Mouse (Mus musculus) cortical plate, adult 2 months (tissue): Measurements from ENCODE around the gene Wdr25. TPM values are rescaled to one million over a fixed set of nuclear protein-coding genes. Genes with fewer than 3 reads are reported as not detected.

Experiments
- H3K27ac ChIP-seq: fragments of 200-500 bp; 2 replicates; pipeline ENCODE4 v1.5.1; 2012; ENCODE audit warnings: low read length, control low read depth, inconsistent platforms; ENCODE audit not compliant: insufficient read depth
- H3K4me1 ChIP-seq: fragments of 200-500 bp; 2 replicates; pipeline ENCODE4 v1.6.1; 2011; ENCODE audit warnings: low read length; ENCODE audit not compliant: control insufficient read depth, insufficient read depth
- H3K4me3 ChIP-seq: fragments of 200-500 bp; 2 replicates; pipeline ENCODE4 v1.5.1; 2011; ENCODE audit warnings: mild to moderate bottlenecking, low read length, control low read depth; ENCODE audit not compliant: insufficient read depth
- CTCF ChIP-seq: fragments of 200-500 bp; IDR thresholded peaks from 2 replicates; pipeline ENCODE4 v1.5.1; 2011; ENCODE audit warnings: mild to moderate bottlenecking, control low read depth, low read length; ENCODE audit not compliant: insufficient read depth; ENCODE audit errors: extremely low read depth
- POLR2A ChIP-seq: fragments of 200-500 bp; IDR thresholded peaks from 2 replicates; pipeline ENCODE4 v1.6.1; 2011; ENCODE audit warnings: mild to moderate bottlenecking, low read length, control low read depth; ENCODE audit not compliant: insufficient read depth; ENCODE audit errors: extremely low read depth
- polyA plus RNA-seq: library from polyadenylated mRNA; depleted of rRNA; stranded (reverse); fragments of >200 nt; gene quantifications from 2 replicates; pipeline ENCODE4 v1.2.3, GENCODE M21; 2012

Gene Wdr25
- polyA plus RNA-seq, 1 experiment: 13.6 TPM

DNA sequence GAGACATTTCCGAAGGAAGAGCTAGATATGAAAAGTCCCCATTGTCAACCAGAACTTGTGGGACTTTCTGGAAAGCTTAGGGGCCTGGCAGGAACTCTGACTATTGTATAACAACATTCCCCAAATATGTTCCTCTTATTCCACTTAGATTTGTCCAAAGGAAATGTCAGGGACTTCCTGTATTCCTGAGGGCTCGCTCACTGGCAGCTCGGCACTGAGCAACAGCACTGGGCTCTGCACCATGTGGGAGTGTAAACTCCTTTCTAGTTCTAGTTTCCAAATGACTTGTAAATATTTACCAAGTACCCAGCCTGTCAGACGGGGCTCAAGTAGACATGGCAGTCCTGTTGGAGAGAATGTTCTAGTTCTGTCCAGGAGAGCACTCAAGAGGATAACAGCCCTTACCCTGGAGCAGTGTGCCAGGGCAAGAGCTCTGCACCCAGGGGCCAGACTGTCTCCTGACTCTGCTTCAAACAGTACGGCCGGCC, 28.4 kb upstream of the Wdr25 start:
- no peak overlapping the region for H3K4me3 ChIP-seq
- TF ChIP-seq POLR2A (no peak), CTCF (no peak)
- no peaks in the 10 kb centered on the region for H3K4me1 ChIP-seq
- no peak overlapping the region for H3K27ac ChIP-seq

DNA sequence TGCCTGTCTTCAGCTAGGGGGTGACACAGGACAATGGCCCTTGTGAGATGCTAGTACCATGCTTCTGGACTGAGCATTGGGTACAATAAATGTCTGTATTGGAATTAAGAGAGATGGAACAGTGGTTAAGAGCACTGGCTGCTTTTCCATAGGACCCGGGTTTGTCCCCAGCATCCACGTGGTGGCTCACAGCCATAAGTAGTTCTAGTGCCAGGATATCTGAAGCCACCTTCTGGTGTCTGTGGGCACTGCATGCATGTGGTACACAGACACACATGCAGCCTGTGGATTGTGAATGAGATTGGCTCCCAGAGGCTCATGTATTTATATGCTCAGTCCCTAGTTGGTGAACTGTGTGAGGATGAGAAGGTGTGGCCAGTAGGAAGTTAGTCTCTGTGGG, 23.9 kb upstream of the Wdr25 start:
- TF ChIP-seq POLR2A (no peak), CTCF (peak; percentile 15; the same call in 1 of the 2 replicates)

DNA sequence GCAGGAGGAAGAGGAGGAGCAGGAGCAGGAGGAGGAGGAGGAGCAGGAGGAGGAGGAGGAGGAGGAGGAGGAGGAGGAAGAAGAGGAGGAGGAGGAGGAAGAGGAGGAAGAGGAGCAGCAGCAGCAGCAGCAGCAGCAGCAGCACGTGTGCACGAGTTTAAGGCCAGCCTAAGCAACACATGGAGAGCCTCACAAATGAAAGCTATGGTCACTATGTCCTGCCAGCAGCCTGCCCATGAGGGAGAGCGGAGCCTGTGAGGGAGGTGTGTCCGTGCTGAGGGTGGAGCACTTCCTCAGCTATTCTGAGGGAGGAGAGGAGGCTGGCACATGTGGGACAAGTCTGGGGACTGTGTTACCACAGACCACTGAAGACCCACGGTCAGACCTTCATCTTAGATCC, 20.3 kb upstream of the Wdr25 start:
- TF ChIP-seq POLR2A (no peak), CTCF (no peak)
- Histone ChIP-seq H3K27ac (no peak overlapping the region), H3K4me1 (no peaks in the 10 kb centered on the region)

More for the DNA sequence above, 23.9 kb upstream of the Wdr25 start:
- Histone ChIP-seq H3K4me1 (no peaks in the 10 kb centered on the region), H3K27ac (no peak overlapping the region), H3K4me3 (no peak overlapping the region)

DNA sequence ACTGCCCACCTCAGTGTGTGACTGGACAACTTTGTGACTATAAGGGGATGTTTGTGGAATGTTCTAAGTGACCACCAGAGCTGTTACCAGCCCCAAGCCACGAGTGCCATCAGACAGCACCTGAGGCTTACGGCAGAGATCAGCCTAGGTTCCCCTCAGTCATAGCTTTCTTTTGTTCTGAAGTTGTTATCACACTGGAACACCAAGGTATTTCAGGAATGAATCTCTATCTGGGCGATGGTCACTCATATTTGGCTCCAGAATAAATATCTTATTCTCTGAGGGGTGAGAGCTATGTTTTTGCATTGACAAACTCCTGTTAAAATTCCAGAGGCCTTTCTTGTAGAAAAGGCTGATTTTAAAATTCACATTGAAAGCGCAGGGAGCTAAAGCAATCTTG, 14.3 kb upstream of the Wdr25 start:
- no peaks in the 10 kb centered on the region for H3K4me1 ChIP-seq
- H3K4me3 ChIP-seq: no peak overlapping the region
- no peak for TF ChIP-seq CTCF
- TF ChIP-seq POLR2A: no peak
- no peak overlapping the region for H3K27ac ChIP-seq

More for the DNA sequence above, 20.3 kb upstream of the Wdr25 start:
- no peak overlapping the region for H3K4me3 ChIP-seq

DNA sequence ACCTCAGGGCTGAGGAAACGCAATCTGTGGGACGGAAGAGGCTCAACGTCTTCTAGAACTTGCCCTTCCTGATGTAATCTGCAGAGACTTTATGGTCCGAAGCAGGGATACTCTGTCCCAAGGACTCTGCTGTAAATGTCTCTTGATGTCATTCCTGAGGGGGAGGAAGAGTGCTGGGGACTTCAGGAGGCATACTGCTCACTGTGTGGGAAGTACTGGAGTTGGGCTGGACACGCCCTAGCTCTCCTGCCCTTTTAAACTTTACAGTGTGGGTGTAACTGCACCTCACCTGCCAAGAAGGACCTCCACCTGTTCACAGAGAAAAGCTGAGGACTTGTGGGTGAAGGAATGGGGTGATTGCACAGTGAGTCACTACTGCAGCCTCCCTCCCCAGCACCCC, 12.8 kb upstream of the Wdr25 start:
- Histone ChIP-seq H3K4me3 (no peak overlapping the region), H3K4me1 (no peaks in the 10 kb centered on the region), H3K27ac (no peak overlapping the region)
- TF ChIP-seq POLR2A: no peak
- no peak for TF ChIP-seq CTCF

DNA sequence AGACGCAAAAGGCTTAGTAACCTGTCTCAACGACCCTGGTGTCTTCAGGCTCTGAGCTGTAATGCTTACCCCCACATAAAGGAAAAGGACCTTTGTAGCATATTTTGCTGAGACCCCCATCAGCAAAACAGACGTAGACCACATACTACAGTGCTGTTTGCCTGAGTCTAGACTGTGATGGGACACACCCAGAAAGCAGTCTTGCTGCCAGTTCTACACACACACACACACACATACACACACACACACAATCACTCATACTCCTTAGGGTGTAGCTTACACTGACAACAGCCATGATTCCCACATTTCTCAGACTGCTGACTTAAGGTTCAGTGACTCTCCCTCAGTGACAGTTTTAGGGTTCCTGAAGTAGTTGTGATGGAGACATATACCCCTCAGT, 12.2 kb upstream of the Wdr25 start:
- TF ChIP-seq CTCF (no peak), POLR2A (no peak)
- Histone ChIP-seq H3K4me1 (no peaks in the 10 kb centered on the region), H3K4me3 (no peak overlapping the region), H3K27ac (no peak overlapping the region)

DNA sequence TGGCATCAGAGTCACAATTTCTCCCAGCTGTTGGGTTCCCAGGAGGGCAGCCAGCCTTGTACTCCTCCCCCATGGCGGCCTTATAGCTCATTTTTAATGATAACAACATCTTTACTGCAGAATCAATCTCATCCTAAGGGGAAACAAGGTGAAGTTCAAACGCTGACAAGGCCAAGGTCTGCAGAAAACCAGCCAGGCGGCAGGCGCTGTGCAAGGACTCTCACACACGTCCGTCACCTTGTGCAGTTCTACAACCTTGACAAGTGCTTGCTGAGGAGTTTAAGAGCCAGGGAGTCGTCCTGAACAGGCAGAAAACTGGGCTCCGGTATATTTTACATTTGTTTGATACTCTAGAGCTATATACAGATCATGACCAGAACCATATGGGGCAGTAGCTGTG, 10.7 kb upstream of the Wdr25 start:
- Histone ChIP-seq H3K4me1 (no peaks in the 10 kb centered on the region), H3K4me3 (no peak overlapping the region), H3K27ac (no peak overlapping the region)
- TF ChIP-seq POLR2A (no peak), CTCF (no peak)

DNA sequence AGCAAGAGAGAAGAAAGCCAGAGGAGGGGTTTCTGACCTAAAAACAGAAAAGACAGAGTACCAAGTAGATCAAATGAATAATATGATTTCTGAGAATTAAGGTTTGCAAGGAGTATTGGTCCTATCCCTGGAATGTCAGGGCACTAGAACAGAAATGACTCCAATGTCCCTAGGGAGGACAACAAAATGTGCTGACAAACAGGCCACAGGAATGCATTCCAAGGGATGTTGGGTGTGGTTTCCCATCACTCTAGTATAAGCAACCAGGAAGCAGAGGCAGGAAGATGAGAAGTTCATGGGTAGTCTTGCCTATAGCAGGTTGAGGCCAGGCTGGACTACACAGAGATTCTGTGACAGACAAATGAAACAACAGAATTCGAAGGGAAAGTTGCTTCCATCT, 7.5 kb upstream of the Wdr25 start:
- H3K4me1 ChIP-seq: no peaks in the 10 kb centered on the region
- no peak overlapping the region for H3K4me3 ChIP-seq
- TF ChIP-seq CTCF (no peak), POLR2A (no peak)
- H3K27ac ChIP-seq: no peak overlapping the region

DNA sequence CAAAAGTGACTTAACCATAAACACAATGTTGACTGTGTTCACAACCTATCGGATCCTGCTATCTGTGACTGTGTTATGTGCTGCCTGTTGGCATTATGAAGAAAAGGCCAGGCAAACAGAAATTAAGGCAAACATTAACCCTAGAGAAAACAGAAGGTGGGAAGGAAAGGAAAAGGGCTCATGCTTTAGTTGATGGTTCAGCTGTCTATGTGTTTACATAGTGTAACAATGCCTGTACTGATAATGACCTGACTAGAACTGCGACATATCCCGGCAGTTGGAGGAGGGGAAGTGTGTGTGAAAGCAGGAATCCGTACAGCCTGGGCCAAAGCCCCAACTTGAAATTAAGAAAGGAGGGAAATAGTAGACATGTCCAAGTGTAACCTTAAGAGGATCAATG, 6.4 kb upstream of the Wdr25 start:
- Histone ChIP-seq H3K4me3 (no peak overlapping the region), H3K27ac (no peak overlapping the region), H3K4me1 (no peaks in the 10 kb centered on the region)
- no peak for TF ChIP-seq CTCF
- TF ChIP-seq POLR2A: no peak

DNA sequence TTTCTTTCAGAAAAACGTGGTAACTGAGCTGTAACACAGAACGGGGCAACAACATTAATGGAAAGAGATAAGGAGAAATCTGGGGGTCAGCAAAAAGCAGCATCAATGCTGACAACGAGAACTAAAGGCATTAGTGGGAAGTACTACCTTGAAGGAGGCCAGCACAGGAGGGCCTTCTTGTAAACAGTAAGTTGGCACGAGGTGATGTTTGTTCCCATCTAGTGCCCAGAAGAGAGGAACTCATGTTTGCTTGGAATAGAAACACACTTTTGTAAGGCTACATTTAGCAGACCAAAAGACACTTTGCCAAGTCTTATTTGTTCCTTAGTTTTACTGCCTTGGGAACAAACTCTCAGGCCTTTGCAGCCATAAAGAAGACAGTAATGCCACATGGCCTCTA, 4.8 kb upstream of the Wdr25 start:
- Histone ChIP-seq H3K27ac (no peak overlapping the region), H3K4me3 (no peak overlapping the region), H3K4me1 (peaks cover 3% of the 10 kb centered on the region)
- TF ChIP-seq CTCF (no peak), POLR2A (no peak)

DNA sequence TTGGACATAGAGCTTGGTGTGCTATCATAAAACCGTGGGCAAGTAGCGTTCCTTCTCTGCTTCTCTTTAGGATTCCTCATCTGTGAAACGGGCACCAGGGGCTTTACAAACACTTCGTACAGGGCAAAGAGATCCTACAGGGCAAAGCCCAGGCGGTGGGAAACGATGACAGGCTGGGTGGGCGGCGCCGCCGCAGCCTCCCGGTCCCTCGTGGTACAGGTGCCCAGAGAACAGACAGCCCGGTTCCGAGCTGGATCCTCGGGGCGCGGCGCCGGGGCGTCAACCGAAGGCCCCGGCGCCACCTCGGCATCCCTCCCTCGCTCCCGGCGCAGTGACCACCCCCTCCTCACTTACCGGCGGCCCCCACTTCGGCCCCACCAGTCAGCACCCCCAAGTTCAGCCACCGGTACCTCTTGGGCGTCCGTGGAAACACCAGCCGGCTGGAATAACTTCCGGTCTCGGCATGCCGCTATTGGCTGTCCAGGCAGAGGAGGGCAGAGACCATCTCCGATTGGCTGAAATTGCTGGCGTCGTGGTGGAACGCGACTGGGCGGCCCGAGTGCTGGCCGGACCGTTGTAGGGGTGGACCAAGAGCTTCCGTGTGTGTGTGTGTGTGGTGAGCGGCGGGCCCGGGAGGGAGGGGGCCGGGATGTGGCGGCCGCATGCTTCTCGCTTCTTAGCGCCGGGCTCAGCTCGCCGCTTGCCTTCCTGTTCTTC, 442 bp downstream of the Wdr25 start, which contains the start of gene Wars:
Gene Wars (minus strand): TSS at position 460 of the 717 bp plus-strand sequence.
- Histone ChIP-seq H3K4me3 (peak within 1 kb of the TSS; percentile 82), H3K4me1 (peaks cover 6% of the 10 kb centered on the region), H3K27ac (no peak within 1 kb of the TSS)
- TF ChIP-seq POLR2A: peak; percentile 60; the same call in 1 of the 2 replicates
- TF ChIP-seq CTCF: no peak
